Mouse (Mus musculus) urinary bladder, postnatal 25 days (tissue): ENCODE results near the gene Sik3.
"Not testable (repeated sequence)": the region's sequence is repeated elsewhere in the genome, so short reads cannot be mapped to it uniquely, and the experiment has no call there.

Experiments
- DNase-seq: peaks from one replicate; pipeline ENCODE4 v3.0.0; 2022; ENCODE audit warnings: low spot score

The Sik3 gene

GRCm38 (mm10) chr9:46111334-46111733 lies 98.7 kb downstream of the Sik3 start:
- no peak for DNase-seq

GRCm38 (mm10) chr9:46112246-46112645 lies 99.6 kb downstream of the Sik3 start:
- peak; percentile 47 for DNase-seq

GRCm38 (mm10) chr9:46118844-46119385 lies 106.3 kb downstream of the Sik3 start:
- no peak for DNase-seq

- DNase-seq = peak; percentile 86
Measured at GRCm38 (mm10) chr9:46119943-46120441, 107.4 kb downstream of the Sik3 start.

- no peak for DNase-seq
Measured at GRCm38 (mm10) chr9:46120468-46121253, 108.0 kb downstream of the Sik3 start.

- no peak for DNase-seq
Measured at GRCm38 (mm10) chr9:46121486-46121885, 108.9 kb downstream of the Sik3 start.

- no peak for DNase-seq
Measured at GRCm38 (mm10) chr9:46122731-46123130, 110.1 kb downstream of the Sik3 start.

- no peak for DNase-seq
Measured at GRCm38 (mm10) chr9:46126295-46126694, 113.7 kb downstream of the Sik3 start.

GRCm38 (mm10) chr9:46127326-46127725 lies 114.7 kb downstream of the Sik3 start:
- DNase-seq = no peak

- no peak for DNase-seq
Measured at GRCm38 (mm10) chr9:46129241-46129640, 116.6 kb downstream of the Sik3 start.

- not testable (repeated sequence) for DNase-seq
Measured at GRCm38 (mm10) chr9:46132821-46133220, 120.2 kb downstream of the Sik3 start.

GRCm38 (mm10) chr9:46138831-46139230 lies 126.2 kb downstream of the Sik3 start:
- no peak for DNase-seq

GRCm38 (mm10) chr9:46140811-46141210 lies 128.2 kb downstream of the Sik3 start:
- DNase-seq = no peak

GRCm38 (mm10) chr9:46142031-46142430 lies 129.4 kb downstream of the Sik3 start:
- DNase-seq = no peak

- DNase-seq = no peak
Measured at GRCm38 (mm10) chr9:46142492-46142891, 129.9 kb downstream of the Sik3 start.

- DNase-seq = no peak
Measured at GRCm38 (mm10) chr9:46144976-46145375, 132.4 kb downstream of the Sik3 start.

GRCm38 (mm10) chr9:46146437-46146836 lies 133.8 kb downstream of the Sik3 start:
- DNase-seq = no peak

- DNase-seq = no peak
Measured at GRCm38 (mm10) chr9:46148723-46149122, 136.1 kb downstream of the Sik3 start.

- DNase-seq = no peak
Measured at GRCm38 (mm10) chr9:46149392-46149791, 136.8 kb downstream of the Sik3 start.

GRCm38 (mm10) chr9:46150116-46150515 lies 137.5 kb downstream of the Sik3 start:
- DNase-seq = no peak

- DNase-seq = no peak
Measured at GRCm38 (mm10) chr9:46150890-46151703, 138.5 kb downstream of the Sik3 start.

- DNase-seq = no peak
Measured at GRCm38 (mm10) chr9:46151704-46152040, 139.1 kb downstream of the Sik3 start.
